Mouse (Mus musculus) G1E (cell line): ENCODE measurements around the gene Cul5.

ENCODE experiments used
- CTCF ChIP-seq: IDR thresholded peaks from 2 replicates; pipeline ENCODE4 v1.5.1; 2012; ENCODE audit warnings: low read depth, low read length, inconsistent platforms, mixed read lengths
- GATA1 ChIP-seq: IDR thresholded peaks from 2 replicates; pipeline ENCODE4 v1.6.1; 2012; ENCODE audit warnings: borderline replicate concordance, low read length, inconsistent platforms, mixed read lengths

GRCm38 (mm10) chr9:53634796-53635195, 35.0 kb downstream of the Cul5 start:
- TF ChIP-seq CTCF (no peak), GATA1 (no peak)
